Mouse (Mus musculus): ENCODE results near the gene Olfr371. TPM values are rescaled to one million over a fixed set of nuclear protein-coding genes. Genes with fewer than 3 reads are reported as not detected.

Gene Olfr371
- not detected in 2 replicates for polyA plus RNA-seq (2014; fragmentation: Nextera tagmentation; extraction: Ambion mirVana)

- H3K9me3 ChIP-seq (ENCODE audit: control insufficient read depth, low read length) = no peaks in the 10 kb centered on the region
- no peak within 1 kb of the TSS for H3K27ac ChIP-seq (replicated peaks; ENCODE audit: low read depth, low read length)
- H3K4me2 ChIP-seq (ENCODE audit: low read length) = no peak within 1 kb of the TSS
- no peaks in the 10 kb centered on the region for H3K4me1 ChIP-seq (ENCODE audit: control insufficient read depth, insufficient read depth, low read length)
- H3K9ac ChIP-seq (replicated peaks; ENCODE audit: low read length) = no peak within 1 kb of the TSS
- H3K27me3 ChIP-seq (ENCODE audit: control insufficient read depth, insufficient read depth, low read length) = no peaks in the 10 kb centered on the region
- no peak within 1 kb of the TSS for H3K4me3 ChIP-seq (replicated peaks; ENCODE audit: low read depth, low read length)
- ATAC-seq (ENCODE audit: low FRiP score, low TSS enrichment) = no peak
- H3K36me3 ChIP-seq (ENCODE audit: control insufficient read depth, insufficient read depth, low read length) = no peaks in the 10 kb centered on the region
- 46% methylated on average over 1 of the region's 1 CpGs for WGBS
- no peak for DNase-seq
These were observed at the start of gene Olfr371 for GRCm38 (mm10) chr8:85225688-85226087. Olfr371 (plus strand) TSS chr8:85225988.

DNA sequence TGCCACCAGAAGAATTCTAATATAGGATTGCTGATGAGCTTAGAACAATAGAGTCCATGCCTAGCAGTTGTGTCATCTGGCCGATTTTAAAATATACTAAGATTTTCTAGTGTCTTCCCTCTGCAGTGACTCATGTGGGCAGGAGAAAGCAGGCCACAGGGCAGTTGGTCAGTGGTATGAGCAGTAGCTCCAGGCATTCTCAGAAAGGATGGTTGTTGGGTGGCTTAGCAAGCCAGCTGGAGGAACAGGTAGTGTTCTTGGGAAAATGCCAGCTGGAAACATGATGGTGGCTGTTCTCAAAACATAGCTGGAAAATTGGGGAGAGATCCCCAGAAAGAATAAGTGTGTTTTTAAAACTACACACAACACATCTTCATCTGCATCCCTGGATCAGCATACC, 33.4 kb upstream of the Olfr371 start:
- no peak overlapping the region for H3K27ac ChIP-seq (replicated peaks; ENCODE audit: low read depth, low read length)
- no peaks in the 10 kb centered on the region for H3K27me3 ChIP-seq (ENCODE audit: control insufficient read depth, insufficient read depth, low read length)
- ATAC-seq (ENCODE audit: low FRiP score, low TSS enrichment) = no peak
- 85% methylated on average over 1 of the region's 1 CpGs for WGBS
- no peak overlapping the region for H3K9ac ChIP-seq (replicated peaks; ENCODE audit: low read length)
- H3K36me3 ChIP-seq (ENCODE audit: control insufficient read depth, insufficient read depth, low read length) = no peaks in the 10 kb centered on the region
- H3K4me3 ChIP-seq (replicated peaks; ENCODE audit: low read depth, low read length) = no peak overlapping the region
- H3K4me2 ChIP-seq (ENCODE audit: low read length) = no peak overlapping the region
- no peaks in the 10 kb centered on the region for H3K4me1 ChIP-seq (ENCODE audit: control insufficient read depth, insufficient read depth, low read length)
- no peak for DNase-seq
- no peaks in the 10 kb centered on the region; the same call in 1 of the 2 replicates for H3K9me3 ChIP-seq (ENCODE audit: control insufficient read depth, low read length)

- WGBS = 82% methylated on average over 4 of the region's 4 CpGs
- Histone ChIP-seq H3K9ac (replicated peaks; ENCODE audit: low read length) (no peak overlapping the region), H3K4me1 (ENCODE audit: control insufficient read depth, insufficient read depth, low read length) (no peaks in the 10 kb centered on the region), H3K36me3 (ENCODE audit: control insufficient read depth, insufficient read depth, low read length) (no peaks in the 10 kb centered on the region), H3K9me3 (ENCODE audit: control insufficient read depth, low read length) (no peaks in the 10 kb centered on the region), H3K27ac (replicated peaks; ENCODE audit: low read depth, low read length) (no peak overlapping the region), H3K27me3 (ENCODE audit: control insufficient read depth, insufficient read depth, low read length) (no peaks in the 10 kb centered on the region), H3K4me2 (ENCODE audit: low read length) (no peak overlapping the region), H3K4me3 (replicated peaks; ENCODE audit: low read depth, low read length) (no peak overlapping the region)
- ATAC-seq (ENCODE audit: low FRiP score, low TSS enrichment) (no peak), DNase-seq (no peak)
These were observed 5.6 kb upstream of the Olfr371 start for GRCm38 (mm10) chr8:85220220-85220619.

DNA sequence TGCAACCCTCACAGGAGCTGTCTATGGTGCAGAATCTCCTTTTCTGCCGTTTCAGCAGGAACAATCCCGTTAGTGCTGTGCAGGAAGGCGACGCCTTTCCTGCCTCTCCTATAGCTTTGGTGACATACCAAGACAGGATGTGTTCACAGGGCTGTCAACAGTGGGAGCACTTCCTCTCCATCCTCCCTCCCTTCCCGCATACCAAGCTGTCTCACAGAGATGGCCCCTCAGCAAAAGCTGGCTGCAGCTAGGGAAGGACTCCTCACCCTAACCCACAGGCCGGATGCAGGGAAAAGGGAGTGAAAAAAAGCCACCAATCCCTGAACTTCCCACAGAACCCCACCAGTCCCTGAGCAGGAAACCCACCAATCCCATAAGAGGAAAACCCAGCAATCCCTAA, 4.8 kb upstream of the Olfr371 start:
- no peak overlapping the region for H3K9ac ChIP-seq (replicated peaks; ENCODE audit: low read length)
- no peak overlapping the region for H3K4me3 ChIP-seq (replicated peaks; ENCODE audit: low read depth, low read length)
- ATAC-seq (ENCODE audit: low FRiP score, low TSS enrichment) = no peak
- no peak overlapping the region for H3K4me2 ChIP-seq (ENCODE audit: low read length)
- DNase-seq = peak; percentile 1
- H3K36me3 ChIP-seq (ENCODE audit: control insufficient read depth, insufficient read depth, low read length) = no peaks in the 10 kb centered on the region
- no peaks in the 10 kb centered on the region for H3K27me3 ChIP-seq (ENCODE audit: control insufficient read depth, insufficient read depth, low read length)
- H3K4me1 ChIP-seq (ENCODE audit: control insufficient read depth, insufficient read depth, low read length) = no peaks in the 10 kb centered on the region
- whole genome bisulfite sequencing = 47% methylated on average over 6 of the region's 6 CpGs
- H3K27ac ChIP-seq (replicated peaks; ENCODE audit: low read depth, low read length) = no peak overlapping the region
- no peaks in the 10 kb centered on the region for H3K9me3 ChIP-seq (ENCODE audit: control insufficient read depth, low read length)

DNA sequence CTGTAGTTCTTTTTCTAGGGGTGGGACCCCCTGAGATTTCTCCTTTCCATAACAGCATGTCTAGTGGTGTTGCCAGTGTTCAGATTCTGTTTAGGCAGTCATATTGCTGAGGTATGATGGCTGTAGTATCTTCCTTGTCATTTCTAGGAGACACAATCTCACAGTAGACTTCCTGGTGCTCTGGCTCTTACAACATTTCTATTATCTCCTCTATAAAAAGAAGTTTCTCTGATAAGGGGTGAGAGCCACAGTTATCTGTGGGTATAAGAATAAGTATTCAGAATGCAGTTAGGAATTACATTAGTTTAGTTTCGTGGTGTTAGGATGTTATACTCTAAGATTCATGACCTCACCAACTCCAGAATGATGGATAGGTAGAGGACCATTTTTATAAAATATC, 1.5 kb downstream of the Olfr371 start:
- Histone ChIP-seq H3K27ac (replicated peaks; ENCODE audit: low read depth, low read length) (no peak overlapping the region), H3K36me3 (ENCODE audit: control insufficient read depth, insufficient read depth, low read length) (no peaks in the 10 kb centered on the region), H3K9ac (replicated peaks; ENCODE audit: low read length) (no peak overlapping the region), H3K4me1 (ENCODE audit: control insufficient read depth, insufficient read depth, low read length) (no peaks in the 10 kb centered on the region), H3K9me3 (ENCODE audit: control insufficient read depth, low read length) (no peaks in the 10 kb centered on the region), H3K4me3 (replicated peaks; ENCODE audit: low read depth, low read length) (no peak overlapping the region), H3K27me3 (ENCODE audit: control insufficient read depth, insufficient read depth, low read length) (no peaks in the 10 kb centered on the region), H3K4me2 (ENCODE audit: low read length) (no peak overlapping the region)
- WGBS = 56% methylated on average over 1 of the region's 1 CpGs
- ATAC-seq (ENCODE audit: low FRiP score, low TSS enrichment) (no peak), DNase-seq (no peak)

Other genes starting within 250 kb of the Olfr371 start
- 4.3 and 5.7 TPM in 2 replicates for gene Junb, start 247.3 kb upstream of the Olfr371 start, polyA plus RNA-seq (2014; fragmentation: Nextera tagmentation; extraction: Ambion mirVana)
- gene Hook2, start 235.4 kb upstream of the Olfr371 start, polyA plus RNA-seq (2014; fragmentation: Nextera tagmentation; extraction: Ambion mirVana) = 25.8 and 31.4 TPM in 2 replicates
- gene Best2, start 211.5 kb upstream of the Olfr371 start, polyA plus RNA-seq (2014; fragmentation: Nextera tagmentation; extraction: Ambion mirVana) = not detected in 2 replicates
- 130 and 155 TPM in 2 replicates for gene Asna1, start 200.7 kb upstream of the Olfr371 start, polyA plus RNA-seq (2014; fragmentation: Nextera tagmentation; extraction: Ambion mirVana)
- gene Trir, start 199.2 kb upstream of the Olfr371 start, polyA plus RNA-seq (2014; fragmentation: Nextera tagmentation; extraction: Ambion mirVana) = 157 and 191 TPM in 2 replicates
- gene Tnpo2, start 189.1 kb upstream of the Olfr371 start, polyA plus RNA-seq (2014; fragmentation: Nextera tagmentation; extraction: Ambion mirVana) = 32.0 and 41.0 TPM in 2 replicates
- gene Fbxw9, start 165.9 kb upstream of the Olfr371 start, polyA plus RNA-seq (2014; fragmentation: Nextera tagmentation; extraction: Ambion mirVana) = 65.0 and 80.9 TPM in 2 replicates
- gene Gm5741, start 158.0 kb upstream of the Olfr371 start, polyA plus RNA-seq (2014; fragmentation: Nextera tagmentation; extraction: Ambion mirVana) = 1.7 TPM in 1 of 2 replicates, not detected in the other
- gene Dhps, start 154.2 kb upstream of the Olfr371 start, polyA plus RNA-seq (2014; fragmentation: Nextera tagmentation; extraction: Ambion mirVana) = 88.8 and 95.8 TPM in 2 replicates
- gene Wdr83os, start 145.2 kb upstream of the Olfr371 start, polyA plus RNA-seq (2014; fragmentation: Nextera tagmentation; extraction: Ambion mirVana) = 141 and 154 TPM in 2 replicates
- gene Wdr83, start 144.7 kb upstream of the Olfr371 start, polyA plus RNA-seq (2014; fragmentation: Nextera tagmentation; extraction: Ambion mirVana) = 53.9 and 58.2 TPM in 2 replicates
- 13.3 and 17.2 TPM in 2 replicates for gene Man2b1, start 142.7 kb upstream of the Olfr371 start, polyA plus RNA-seq (2014; fragmentation: Nextera tagmentation; extraction: Ambion mirVana)
- 3.0 and 4.0 TPM in 2 replicates for gene Zfp791, start 102.9 kb upstream of the Olfr371 start, polyA plus RNA-seq (2014; fragmentation: Nextera tagmentation; extraction: Ambion mirVana)
- gene Cks1brt, start 74.1 kb upstream of the Olfr371 start, polyA plus RNA-seq (2014; fragmentation: Nextera tagmentation; extraction: Ambion mirVana) = not detected in 2 replicates
- gene Orc6, start 73.6 kb downstream of the Olfr371 start, polyA plus RNA-seq (2014; fragmentation: Nextera tagmentation; extraction: Ambion mirVana) = 77.0 and 77.5 TPM in 2 replicates
- 155 and 182 TPM in 2 replicates for gene Vps35, start 73.8 kb downstream of the Olfr371 start, polyA plus RNA-seq (2014; fragmentation: Nextera tagmentation; extraction: Ambion mirVana)
- gene Mylk3, start 160.4 kb downstream of the Olfr371 start, polyA plus RNA-seq (2014; fragmentation: Nextera tagmentation; extraction: Ambion mirVana) = 0.15 and 0.36 TPM in 2 replicates
- 40.9 and 41.1 TPM in 2 replicates for gene 4921524J17Rik, start 206.8 kb downstream of the Olfr371 start, polyA plus RNA-seq (2014; fragmentation: Nextera tagmentation; extraction: Ambion mirVana)

All from midbrain, embryonic 14.5 days (tissue).